Mouse (Mus musculus) embryonic facial prominence, embryonic 14.5 days (tissue): ENCODE measurements around the gene Herc4. TPM values are rescaled to one million over a fixed set of nuclear protein-coding genes. Genes with fewer than 3 reads are reported as not detected.
A peak's percentile ranks its signal among the peaks of the same experiment; 100 is the strongest.

Experiments
- ATAC-seq: fragments of 200-750 bp; cut with Nextera tagmentation; 2 replicates; pipeline ENCODE4 v1.8.0; 2017; ENCODE audit warnings: low read depth, moderate number of reproducible peaks, moderate TSS enrichment
- DNase-seq: peaks from one replicate; pipeline ENCODE4 v3.0.0-alpha.2; 2015; ENCODE audit warnings: low spot score
- H3K27ac ChIP-seq: fragments of 300-500 bp; sonication (generic); replicated peaks from 2 replicates; pipeline ENCODE4 v1.5.1; 2014; ENCODE audit warnings: low read depth, mild to moderate bottlenecking, low read length, moderate library complexity
- H3K27me3 ChIP-seq: fragments of 300-500 bp; sonication (generic); replicated peaks from 2 replicates; pipeline ENCODE4 v1.6.1; 2014; ENCODE audit warnings: low read length; ENCODE audit not compliant: control insufficient read depth, insufficient read depth
- H3K36me3 ChIP-seq: fragments of 300-500 bp; sonication (generic); 2 replicates; pipeline ENCODE4 v1.6.1; 2014; ENCODE audit warnings: low read length, mixed read lengths; ENCODE audit not compliant: control insufficient read depth, insufficient read depth
- H3K4me1 ChIP-seq: fragments of 300-500 bp; sonication (generic); 2 replicates; pipeline ENCODE4 v1.6.1; 2014; ENCODE audit warnings: antibody characterized with exemption, low read length; ENCODE audit not compliant: control insufficient read depth, insufficient read depth
- H3K4me2 ChIP-seq: fragments of 300-500 bp; sonication (generic); 2 replicates; pipeline ENCODE4 v1.6.1; 2014; ENCODE audit warnings: low read depth, mild to moderate bottlenecking, low read length, moderate library complexity, mixed read lengths
- H3K4me3 ChIP-seq: fragments of 300-500 bp; sonication (generic); 2 replicates; pipeline ENCODE4 v1.5.1; 2014; ENCODE audit warnings: low read depth, mild to moderate bottlenecking, low read length
- H3K9ac ChIP-seq: fragments of 300-500 bp; sonication (generic); 2 replicates; pipeline ENCODE4 v1.6.1; 2014; ENCODE audit warnings: low read depth, mild to moderate bottlenecking, low read length, moderate library complexity, mixed read lengths
- H3K9me3 ChIP-seq: fragments of 300-500 bp; sonication (generic); 2 replicates; pipeline ENCODE4 v1.6.1; 2016; ENCODE audit warnings: low read length; ENCODE audit not compliant: control insufficient read depth
- WGBS: fragments of 180-500 bp; shearing (Covaris S2); extraction: QIAGEN DNeasy Blood & Tissue Kit; methylation state at CpG from one replicate; pipeline ENCODE4 v1.1.7; 2014; 5-methylcytosine and 5-hydroxymethylcytosine counted together
- polyA plus RNA-seq: library from polyadenylated mRNA; unstranded; fragments of >200 nt; fragmentation: Nextera tagmentation; extraction: Ambion mirVana; gene quantifications from 2 replicates; pipeline ENCODE4 v1.2.1, GENCODE M21; 2014

Gene Herc4
- polyA plus RNA-seq, 1 experiment from 2014 or later: 38.6 TPM

DNA sequence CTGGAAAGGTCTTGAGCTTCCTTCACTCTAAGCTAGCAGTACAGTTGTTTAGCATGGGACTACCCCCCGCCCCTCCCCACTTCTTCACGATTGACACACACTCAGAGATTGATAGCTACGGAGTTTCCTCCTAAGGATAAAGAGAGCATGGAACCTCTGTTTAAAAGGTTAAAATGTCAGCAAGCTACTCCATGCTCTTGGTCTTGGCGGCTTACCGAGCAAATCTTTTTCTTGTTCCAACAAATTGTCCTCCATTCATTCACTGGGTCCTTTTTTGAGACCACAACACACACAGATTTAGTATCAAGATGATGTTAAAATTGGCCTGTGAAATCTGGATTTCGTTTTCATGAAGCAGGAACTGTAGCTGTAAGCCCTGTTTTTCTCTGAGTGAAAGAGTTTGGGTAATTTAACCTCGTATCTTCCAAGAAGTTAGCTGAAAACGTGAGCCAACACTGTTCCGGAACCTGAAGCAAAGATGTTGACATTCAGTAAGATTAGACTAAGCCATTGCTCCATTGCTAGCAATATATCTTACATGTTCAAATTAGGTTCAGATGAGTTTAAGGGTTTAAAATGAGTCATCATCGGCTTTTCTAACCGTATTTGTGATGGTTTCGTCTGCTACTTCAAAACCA is 693 bp upstream of the Herc4 start:
- peak overlapping the region; percentile 96 for H3K4me3 ChIP-seq
- no peaks in the 10 kb centered on the region for H3K9me3 ChIP-seq
- peaks cover 6% of the 10 kb centered on the region for H3K4me1 ChIP-seq
- peak overlapping the region; percentile 64 for H3K4me2 ChIP-seq
- no peak for DNase-seq
- H3K27ac ChIP-seq: peak overlapping the region; percentile 30; the same call in 1 of the 2 replicates
- 25% methylated on average over 12 of the region's 12 CpGs for WGBS
- H3K9ac ChIP-seq: peak overlapping the region; percentile 64
- peaks cover 15% of the 10 kb centered on the region for H3K36me3 ChIP-seq
- ATAC-seq: no peak
- H3K27me3 ChIP-seq: no peaks in the 10 kb centered on the region

DNA sequence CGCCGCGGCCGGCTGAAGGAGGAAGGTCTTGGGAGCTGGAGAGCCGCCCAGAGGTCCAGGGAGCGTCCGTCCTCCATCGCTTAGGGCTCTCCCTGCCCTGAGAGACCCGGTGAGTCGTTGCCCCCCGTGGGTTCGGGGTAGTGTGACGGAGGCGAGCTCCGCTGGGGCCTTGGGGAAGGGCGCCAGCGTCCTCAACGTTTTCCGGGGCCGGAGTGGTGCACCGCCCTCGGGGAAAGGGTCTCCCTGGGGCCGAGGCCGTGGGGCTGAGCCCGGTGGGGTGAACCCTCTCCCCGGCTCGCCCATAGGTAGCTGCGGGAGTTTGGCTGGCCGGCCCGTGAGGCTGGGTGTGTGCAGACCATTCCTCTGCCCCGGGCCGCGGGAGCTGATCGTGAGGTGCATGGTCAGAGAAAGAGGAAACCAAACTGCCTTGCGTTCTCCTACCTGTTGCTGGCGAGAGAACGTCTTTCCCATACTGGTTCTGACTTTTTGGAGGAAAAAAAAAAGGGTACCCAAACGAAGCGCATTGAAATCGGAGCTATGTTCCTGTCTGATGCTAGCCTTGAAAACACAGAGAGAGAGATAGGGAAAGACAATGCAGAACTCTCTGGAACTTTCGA is 553 bp downstream of the Herc4 start:
- ATAC-seq (peak; percentile 73), DNase-seq (no peak)
- Histone ChIP-seq H3K27ac (peak overlapping the region; percentile 97), H3K4me3 (peak overlapping the region; percentile 96), H3K27me3 (no peaks in the 10 kb centered on the region), H3K9me3 (no peaks in the 10 kb centered on the region), H3K9ac (peak overlapping the region; percentile 90), H3K4me1 (peaks cover 6% of the 10 kb centered on the region), H3K36me3 (peaks cover 18% of the 10 kb centered on the region), H3K4me2 (peak overlapping the region; percentile 63)
- under 1% methylated on average over 41 of the region's 41 CpGs for WGBS

DNA sequence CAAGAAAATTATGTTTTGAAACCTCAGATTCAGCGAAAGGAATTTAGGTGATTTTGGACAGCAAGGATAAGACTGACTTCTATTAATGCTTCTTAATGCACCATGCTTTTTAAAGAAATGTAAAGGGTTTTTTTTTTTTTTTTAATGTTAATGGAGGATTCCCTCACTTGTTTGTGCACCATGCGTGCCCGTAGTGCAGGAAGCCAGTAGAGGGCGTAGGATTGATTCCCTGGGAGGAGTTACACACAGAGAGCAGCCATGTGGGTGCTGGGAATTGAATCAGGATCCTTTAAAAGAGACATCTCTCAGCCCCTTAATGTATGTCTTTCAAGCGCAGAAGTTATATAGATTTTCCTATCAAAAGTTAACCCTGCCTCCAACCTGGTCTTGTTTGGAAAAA is 1.1 kb downstream of the Herc4 start:
- H3K4me1 ChIP-seq: peaks cover 6% of the 10 kb centered on the region
- ATAC-seq: no peak
- no peaks in the 10 kb centered on the region for H3K9me3 ChIP-seq
- peak overlapping the region; percentile 96 for H3K4me3 ChIP-seq
- H3K4me2 ChIP-seq: peak overlapping the region; percentile 63
- H3K9ac ChIP-seq: peak overlapping the region; percentile 90
- DNase-seq: peak; percentile 63
- H3K27ac ChIP-seq: peak overlapping the region; percentile 97
- no peaks in the 10 kb centered on the region for H3K27me3 ChIP-seq
- WGBS: 15% methylated on average over 5 of the region's 5 CpGs
- peaks cover 19% of the 10 kb centered on the region for H3K36me3 ChIP-seq

DNA sequence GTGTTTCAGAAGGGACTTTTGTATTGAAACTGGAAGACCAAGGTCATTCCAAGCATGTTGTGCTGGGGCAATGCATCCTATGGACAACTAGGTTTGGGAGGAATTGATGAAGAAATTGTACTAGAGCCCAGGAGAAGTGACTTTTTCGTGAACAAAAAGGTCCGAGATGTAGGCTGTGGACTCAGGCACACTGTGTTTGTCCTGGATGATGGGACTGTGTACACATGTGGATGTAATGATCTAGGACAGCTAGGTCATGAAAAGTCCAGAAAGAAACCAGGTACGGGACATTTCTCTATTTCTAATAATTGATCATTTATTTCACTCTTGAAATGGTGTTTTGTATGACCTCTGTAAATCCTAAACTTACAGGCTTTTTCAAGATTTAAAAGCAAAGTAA is 2.2 kb downstream of the Herc4 start:
- Histone ChIP-seq H3K4me3 (no peak overlapping the region), H3K9ac (no peak overlapping the region), H3K36me3 (peaks cover 30% of the 10 kb centered on the region), H3K9me3 (no peaks in the 10 kb centered on the region), H3K27me3 (no peaks in the 10 kb centered on the region), H3K4me2 (no peak overlapping the region), H3K4me1 (peaks cover 6% of the 10 kb centered on the region), H3K27ac (no peak overlapping the region)
- ATAC-seq: no peak
- DNase-seq: no peak
- 87% methylated on average over 3 of the region's 3 CpGs for WGBS

DNA sequence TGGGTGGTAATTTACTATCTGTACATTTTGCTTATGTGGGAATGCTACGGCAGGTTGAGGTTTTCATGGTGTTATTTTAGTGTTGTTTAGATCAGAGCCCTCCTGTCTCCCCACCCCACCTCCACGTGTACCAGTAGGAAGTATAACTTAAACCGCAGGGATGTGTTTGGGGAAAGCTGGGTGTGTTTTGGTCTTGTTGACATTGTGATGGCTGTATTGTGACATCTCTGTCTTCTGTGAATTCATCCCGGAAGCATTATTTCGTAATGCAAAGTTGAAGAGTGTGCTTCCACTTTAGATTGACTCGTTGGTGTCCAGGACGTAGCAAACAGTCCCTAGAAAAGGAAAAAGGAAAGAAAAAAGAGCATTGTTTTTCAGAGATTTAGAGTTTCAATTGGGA is 3.8 kb downstream of the Herc4 start:
- peaks cover 37% of the 10 kb centered on the region for H3K36me3 ChIP-seq
- 79% methylated on average over 7 of the region's 7 CpGs for WGBS
- DNase-seq (no peak), ATAC-seq (no peak)
- H3K27ac ChIP-seq: no peak overlapping the region
- H3K4me2 ChIP-seq: no peak overlapping the region
- no peaks in the 10 kb centered on the region for H3K27me3 ChIP-seq
- H3K9me3 ChIP-seq: no peaks in the 10 kb centered on the region
- peaks cover 5% of the 10 kb centered on the region for H3K4me1 ChIP-seq
- no peak overlapping the region for H3K9ac ChIP-seq
- H3K4me3 ChIP-seq: no peak overlapping the region

DNA sequence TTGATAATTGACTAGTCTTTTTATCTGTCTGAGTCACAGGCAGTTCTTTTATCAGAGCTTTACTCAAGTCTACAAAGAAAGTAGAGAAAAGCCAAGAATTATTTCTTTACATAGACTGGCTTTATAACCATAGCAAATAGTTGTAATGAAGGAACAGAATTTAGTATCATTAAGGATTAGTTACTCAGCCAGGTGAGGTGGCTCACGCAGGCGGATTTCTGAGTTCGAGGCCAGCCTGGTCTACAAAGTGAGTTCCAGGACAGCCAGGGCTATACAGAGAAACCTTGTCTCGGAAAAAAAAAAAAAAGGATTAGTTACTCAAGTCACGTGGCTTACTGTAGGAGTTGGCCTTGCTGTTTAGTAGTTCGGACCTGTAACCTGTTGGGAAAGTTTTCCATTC is 4.8 kb downstream of the Herc4 start:
- H3K4me3 ChIP-seq: no peak overlapping the region
- H3K9me3 ChIP-seq: no peaks in the 10 kb centered on the region
- H3K27me3 ChIP-seq: no peaks in the 10 kb centered on the region
- 94% methylated on average over 6 of the region's 6 CpGs for WGBS
- no peak for DNase-seq
- ATAC-seq: no peak
- no peaks in the 10 kb centered on the region for H3K4me1 ChIP-seq
- H3K4me2 ChIP-seq: no peak overlapping the region
- peaks cover 46% of the 10 kb centered on the region for H3K36me3 ChIP-seq
- H3K27ac ChIP-seq: no peak overlapping the region
- no peak overlapping the region for H3K9ac ChIP-seq

DNA sequence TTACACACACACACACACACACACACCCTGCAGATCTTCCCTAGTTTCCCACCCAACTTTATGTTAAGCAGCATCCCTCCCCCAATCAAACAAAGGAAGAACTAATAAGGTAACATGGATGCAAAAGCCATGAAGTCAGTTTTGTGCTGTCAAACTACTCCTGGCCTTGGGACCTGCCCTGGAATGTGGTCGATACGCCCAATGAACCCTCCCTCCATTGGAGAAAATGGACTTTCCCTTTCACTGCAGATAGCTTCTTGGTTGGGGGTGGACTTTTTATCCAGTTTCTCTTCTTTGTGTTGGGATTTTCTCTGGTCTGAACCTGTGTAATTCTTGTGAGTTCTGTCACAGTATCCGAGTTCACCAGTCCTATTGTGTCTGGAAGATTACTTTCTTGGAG is 15.1 kb downstream of the Herc4 start:
- Histone ChIP-seq H3K9me3 (no peaks in the 10 kb centered on the region), H3K9ac (no peak overlapping the region), H3K36me3 (peaks cover 6% of the 10 kb centered on the region), H3K4me2 (no peak overlapping the region), H3K4me3 (no peak overlapping the region), H3K27ac (no peak overlapping the region), H3K27me3 (no peaks in the 10 kb centered on the region), H3K4me1 (no peaks in the 10 kb centered on the region)
- no peak for DNase-seq
- ATAC-seq: no peak
- WGBS: 78% methylated on average over 3 of the region's 3 CpGs

DNA sequence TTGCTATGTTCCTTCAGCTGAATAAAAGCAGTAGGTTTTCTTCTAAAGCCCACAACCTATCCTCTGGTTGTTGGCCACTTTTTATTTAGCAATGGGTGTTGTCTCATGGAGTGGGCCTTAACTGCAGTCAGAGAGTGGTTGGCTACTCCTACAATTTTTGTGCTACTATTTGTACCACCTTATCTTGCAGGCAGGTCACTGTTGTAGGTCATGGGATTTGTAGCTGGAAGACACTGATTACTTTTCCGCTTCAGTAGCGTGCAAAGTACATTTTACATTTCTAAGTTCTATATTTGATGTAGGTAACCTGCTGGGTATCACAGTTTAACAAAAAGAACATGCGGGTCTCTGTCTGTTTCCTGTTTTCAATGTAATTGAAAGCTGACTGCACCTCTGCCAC is 15.7 kb downstream of the Herc4 start:
- H3K9ac ChIP-seq: no peak overlapping the region
- H3K27me3 ChIP-seq: no peaks in the 10 kb centered on the region
- no peaks in the 10 kb centered on the region for H3K4me1 ChIP-seq
- WGBS: 87% methylated on average over 3 of the region's 3 CpGs
- no peaks in the 10 kb centered on the region for H3K9me3 ChIP-seq
- H3K4me3 ChIP-seq: no peak overlapping the region
- H3K36me3 ChIP-seq: peaks cover 7% of the 10 kb centered on the region; the same call in 1 of the 2 replicates
- no peak overlapping the region for H3K4me2 ChIP-seq
- H3K27ac ChIP-seq: no peak overlapping the region
- ATAC-seq: no peak
- no peak for DNase-seq

DNA sequence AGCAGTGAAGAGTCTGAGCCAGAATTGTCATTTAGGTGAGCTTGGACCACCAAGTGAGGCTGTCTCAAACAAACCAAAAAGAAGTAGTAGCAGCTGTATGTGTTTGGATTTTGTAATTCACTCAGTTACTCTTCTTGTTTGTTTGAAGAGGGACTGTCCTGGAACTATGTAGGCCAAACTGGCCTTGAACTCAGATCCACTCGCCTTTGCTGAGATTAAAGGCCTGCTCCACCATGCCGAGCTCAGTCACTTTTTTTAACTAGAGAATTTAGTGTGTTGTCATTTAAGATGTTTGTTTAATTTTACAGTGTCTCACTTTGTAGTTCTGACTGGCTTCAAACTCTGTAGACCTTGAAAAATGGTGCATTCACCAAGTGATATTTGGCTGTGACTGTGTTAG is 24.3 kb downstream of the Herc4 start:
- WGBS: 86% methylated on average over 2 of the region's 2 CpGs
- no peak for ATAC-seq
- H3K36me3 ChIP-seq: peaks cover 51% of the 10 kb centered on the region

More for the DNA sequence above, 24.3 kb downstream of the Herc4 start:
- Histone ChIP-seq H3K4me1 (no peaks in the 10 kb centered on the region), H3K4me2 (no peak overlapping the region), H3K9me3 (no peaks in the 10 kb centered on the region), H3K9ac (no peak overlapping the region), H3K27me3 (no peaks in the 10 kb centered on the region), H3K4me3 (no peak overlapping the region), H3K27ac (no peak overlapping the region)
- no peak for DNase-seq
